Mouse (Mus musculus): ENCODE measurements around the gene Dtnbp1.

DNA sequence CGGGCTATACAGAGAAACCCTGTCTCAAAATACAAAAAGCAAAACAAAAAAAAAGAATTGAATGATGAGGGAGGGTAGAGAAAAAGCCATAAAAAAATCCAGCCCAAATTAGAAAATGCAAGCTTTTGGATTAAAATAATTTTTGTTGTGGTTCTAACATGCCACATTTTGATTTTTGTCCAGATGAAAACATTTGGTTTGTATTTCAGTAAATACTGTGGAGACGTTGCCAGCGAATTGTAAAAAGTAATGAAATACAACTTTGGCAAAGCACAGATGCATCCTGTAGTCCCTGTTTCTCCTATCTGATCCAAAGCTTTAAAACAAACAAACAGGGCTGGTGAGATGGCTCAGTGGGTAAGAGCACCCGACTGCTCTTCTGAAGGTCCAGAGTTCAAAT lies 120.9 kb downstream of the Dtnbp1 start:
- no peak for TF ChIP-seq POLR2A (IDR thresholded peaks at IDR 0.05; ENCODE audit: borderline replicate concordance, low read depth, low read length)
- TF ChIP-seq CTCF (IDR thresholded peaks at IDR 0.05; ENCODE audit: low read depth, low read length), result no peak

Measured in bone marrow macrophage, adult 2 months (primary cell).